Mouse (Mus musculus): ENCODE results near the gene Ttc38.

Ttc38 gene

DNA sequence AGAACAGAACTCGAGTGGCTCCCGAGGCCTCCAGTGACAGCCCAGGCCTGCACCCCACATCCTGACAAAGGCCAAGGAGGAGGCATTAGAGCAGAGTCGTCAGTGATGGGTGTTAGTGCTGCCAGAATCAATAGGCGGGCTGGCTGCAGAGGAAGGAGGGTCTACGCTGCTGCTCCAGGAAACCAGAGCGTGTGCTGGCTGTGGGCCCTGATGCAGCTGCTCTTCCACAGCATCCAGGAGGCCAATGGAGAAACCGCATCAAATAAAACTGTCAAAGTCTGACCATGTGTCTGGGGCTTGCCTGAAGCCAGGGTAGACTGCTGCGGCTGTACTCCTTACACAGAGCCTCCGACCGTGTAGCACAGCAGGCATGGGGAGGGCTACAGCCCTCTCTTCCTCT lies 65.0 kb downstream of the Ttc38 start:
- DNase-seq, result no peak

- no peak for DNase-seq
Measured at GRCm38 (mm10) chr15:85899396-85899795, 67.3 kb downstream of the Ttc38 start.

DNA sequence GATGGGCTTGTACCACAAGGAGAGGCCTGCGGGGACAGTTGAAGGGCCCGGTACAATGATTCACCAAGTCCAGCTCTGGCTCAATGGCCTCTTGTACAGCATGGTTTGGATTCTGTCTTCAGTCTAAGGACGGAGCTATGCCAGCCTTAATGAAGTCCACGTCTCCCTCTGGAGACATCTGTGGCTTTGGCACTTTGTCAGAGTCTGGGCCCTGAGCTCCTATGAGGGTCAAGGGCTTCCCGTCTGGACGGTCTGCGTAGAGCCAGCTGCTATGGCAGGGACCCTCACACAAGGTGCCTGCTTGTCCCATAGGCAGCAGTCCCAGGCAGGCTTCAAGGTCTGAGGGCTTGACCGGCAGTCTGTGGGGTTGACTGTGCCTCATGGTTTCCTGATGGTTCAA lies 68.2 kb downstream of the Ttc38 start:
- DNase-seq, result no peak

- no peak for DNase-seq
Measured at GRCm38 (mm10) chr15:85900801-85901200, 68.7 kb downstream of the Ttc38 start.

DNA sequence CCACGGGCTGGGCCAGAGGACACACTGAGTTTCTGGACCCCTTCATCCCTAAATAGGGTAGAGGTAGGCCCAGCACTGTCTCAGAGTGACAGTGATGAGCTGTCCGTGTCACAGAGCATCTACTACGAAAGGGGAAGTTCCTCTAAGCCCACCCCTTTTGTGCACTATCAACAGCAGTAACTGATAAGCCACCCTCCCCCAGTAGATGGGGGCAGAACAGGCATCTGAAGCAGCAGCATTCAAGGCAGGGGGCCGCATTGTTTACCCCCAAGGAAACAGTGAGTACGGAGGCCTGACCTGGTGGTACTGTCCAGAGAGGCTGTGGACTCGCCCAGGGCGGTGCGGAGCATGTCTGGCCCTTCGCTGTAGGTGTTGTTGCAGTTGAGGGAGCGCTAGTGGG lies 70.4 kb downstream of the Ttc38 start:
- no peak for DNase-seq

DNA sequence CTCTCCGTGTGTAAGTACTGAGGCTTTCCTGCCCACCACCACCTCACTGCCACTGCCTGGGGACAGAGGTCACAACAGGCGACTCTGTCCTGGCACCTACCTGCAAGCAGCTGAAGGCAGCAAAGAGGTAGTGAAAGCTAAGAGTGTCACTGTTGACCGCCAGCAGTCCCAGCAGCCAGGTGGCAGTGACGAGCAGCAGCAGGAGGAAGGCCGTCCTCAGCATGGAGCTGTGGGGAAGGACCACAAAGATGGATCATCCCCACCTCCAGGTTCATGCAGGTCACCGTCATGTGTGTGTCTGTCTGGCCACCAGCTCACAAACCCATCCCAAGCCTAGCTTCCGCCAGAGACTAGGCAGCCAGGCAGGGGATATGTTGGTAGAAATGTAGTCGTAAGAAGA lies 71.7 kb downstream of the Ttc38 start:
- DNase-seq, result no peak

Data from cerebellum, adult 11-12 months (tissue).